Mouse (Mus musculus) G1E (cell line): ENCODE measurements around the gene Gnptg.

Source experiments
- CTCF ChIP-seq: IDR thresholded peaks from 2 replicates; pipeline ENCODE4 v1.5.1; 2012; ENCODE audit warnings: low read depth, low read length, inconsistent platforms, mixed read lengths
- GATA1 ChIP-seq: IDR thresholded peaks from 2 replicates; pipeline ENCODE4 v1.6.1; 2012; ENCODE audit warnings: borderline replicate concordance, low read length, inconsistent platforms, mixed read lengths
- GATA2 ChIP-seq: IDR thresholded peaks from 2 replicates; pipeline ENCODE4 v1.6.1; 2012; ENCODE audit warnings: low read depth, low read length, inconsistent platforms, borderline replicate concordance
- POLR2AphosphoS5 ChIP-seq: IDR thresholded peaks from 2 replicates; pipeline ENCODE4 v1.6.1; 2012; ENCODE audit warnings: low read depth, low read length, inconsistent platforms; ENCODE audit not compliant: insufficient replicate concordance
- TAL1 ChIP-seq: conservative IDR thresholded peaks from 2 replicates; pipeline ENCODE4 v1.6.1; 2012; ENCODE audit warnings: low read depth, low read length, inconsistent platforms, mixed read lengths

DNA sequence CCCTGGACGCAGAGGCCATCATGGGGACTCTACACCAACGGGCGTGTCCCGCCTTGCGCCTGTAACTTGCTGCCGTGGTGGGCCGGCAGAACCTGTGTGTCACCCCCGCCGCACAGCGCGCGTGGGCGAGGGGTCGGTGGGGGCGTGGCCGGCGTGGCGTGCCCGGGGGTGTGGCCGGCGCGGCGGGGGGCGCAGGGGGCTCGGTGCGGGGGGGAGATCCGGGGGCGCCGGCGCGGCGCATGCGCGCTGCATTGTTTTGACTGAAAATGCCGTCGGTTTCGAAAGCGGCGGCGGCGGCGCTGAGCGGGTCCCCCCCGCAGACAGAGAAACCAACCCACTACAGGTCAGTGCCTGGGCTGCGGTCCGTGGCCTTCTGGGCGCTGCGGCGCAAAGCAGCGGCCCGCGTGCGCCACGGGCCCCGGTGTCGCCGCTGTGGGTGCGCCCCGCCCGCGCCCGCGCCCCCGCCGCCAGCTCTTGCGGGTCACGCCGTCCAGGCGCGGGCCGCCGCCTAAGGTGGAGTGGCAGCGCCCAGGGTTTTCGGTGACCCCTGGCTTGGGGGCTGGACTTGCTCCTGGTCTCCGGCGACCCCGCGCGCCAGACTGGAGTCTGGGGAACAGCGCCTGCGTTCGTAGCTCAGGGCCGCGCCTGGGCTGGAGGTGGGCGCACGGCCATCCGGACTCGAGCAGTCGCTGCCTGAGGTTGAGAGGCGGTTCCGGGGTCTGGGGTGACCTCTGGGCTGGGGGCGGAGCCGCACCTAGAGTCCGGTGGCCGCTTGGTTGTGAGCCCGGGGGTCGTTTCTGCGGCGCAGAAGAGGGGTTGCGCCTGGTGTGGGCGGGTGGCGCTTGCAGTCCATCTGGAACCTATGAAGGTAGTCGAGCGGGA lies 51.5 kb downstream of the Gnptg start, which contains the start of gene Unkl:
- TF ChIP-seq CTCF (no peak), TAL1 (no peak), GATA2 (no peak), POLR2AphosphoS5 (no peak), GATA1 (no peak)
